Mouse (Mus musculus) hindbrain, embryonic 10.5 days (tissue): ENCODE results near the gene Slc24a3. TPM values are rescaled to one million over a fixed set of nuclear protein-coding genes. Genes with fewer than 3 reads are reported as not detected.

ENCODE experiments used
- DNase-seq: peaks from one replicate; pipeline ENCODE4 v3.0.0-alpha.2; 2017; ENCODE audit warnings: low spot score
- H3K27ac ChIP-seq: fragments of 300-500 bp; sonication (generic); 2 replicates; pipeline ENCODE4 v1.5.1; 2016; ENCODE audit warnings: mild to moderate bottlenecking, moderate library complexity
- H3K27me3 ChIP-seq: fragments of 300-500 bp; sonication (generic); 2 replicates; pipeline ENCODE4 v1.6.1; 2016; ENCODE audit warnings: mild to moderate bottlenecking; ENCODE audit not compliant: poor library complexity, insufficient read depth, severe bottlenecking
- H3K36me3 ChIP-seq: fragments of 300-500 bp; sonication (generic); 2 replicates; pipeline ENCODE4 v1.6.1; 2016; ENCODE audit warnings: mild to moderate bottlenecking, moderate library complexity
- H3K4me1 ChIP-seq: fragments of 300-500 bp; sonication (generic); replicated peaks from 2 replicates; pipeline ENCODE4 v1.6.1; 2016; ENCODE audit warnings: mild to moderate bottlenecking
- H3K4me3 ChIP-seq: fragments of 300-500 bp; sonication (generic); 2 replicates; pipeline ENCODE4 v1.5.1; 2016; ENCODE audit warnings: mild to moderate bottlenecking, moderate library complexity
- H3K9me3 ChIP-seq: fragments of 300-500 bp; sonication (generic); 2 replicates; pipeline ENCODE4 v1.6.1; 2016; ENCODE audit warnings: mild to moderate bottlenecking, moderate library complexity
- WGBS: fragments of 180-500 bp; shearing (Covaris S2); methylation state at CpG from one replicate; pipeline ENCODE4 v1.1.7; 2016; 5-methylcytosine and 5-hydroxymethylcytosine counted together
- polyA plus RNA-seq: library from polyadenylated mRNA; unstranded; fragments of >200 nt; fragmentation: Nextera tagmentation; extraction: Ambion mirVana; gene quantifications from 2 replicates; pipeline ENCODE4 v1.2.1, GENCODE M21; 2016

Slc24a3 gene
- polyA plus RNA-seq, 1 experiment from 2014 or later = 1.2 TPM

- WGBS = 2% methylated on average over 38 of the region's 38 CpGs
- Histone ChIP-seq H3K36me3 (no peaks in the 10 kb centered on the region), H3K27ac (peak overlapping the region; percentile 96), H3K4me1 (peaks cover 22% of the 10 kb centered on the region), H3K27me3 (peaks cover 15% of the 10 kb centered on the region), H3K9me3 (no peaks in the 10 kb centered on the region), H3K4me3 (peak overlapping the region; percentile 78)
- DNase-seq = peak; percentile 72
These were observed 397 bp upstream of the Slc24a3 start for GRCm38 (mm10) chr2:145167051-145167663.

- H3K4me1 ChIP-seq = peaks cover 22% of the 10 kb centered on the region
- no peak for DNase-seq
- peak overlapping the region; percentile 78 for H3K4me3 ChIP-seq
- H3K9me3 ChIP-seq = no peaks in the 10 kb centered on the region
- no peaks in the 10 kb centered on the region for H3K36me3 ChIP-seq
- WGBS = 11% methylated on average over 10 of the region's 10 CpGs
- H3K27me3 ChIP-seq = peaks cover 15% of the 10 kb centered on the region
- peak overlapping the region; percentile 96 for H3K27ac ChIP-seq
These were observed 934 bp downstream of the Slc24a3 start for GRCm38 (mm10) chr2:145168405-145168971.

GRCm38 (mm10) chr2:145172978-145173655, 5.6 kb downstream of the Slc24a3 start:
- H3K4me3 ChIP-seq = no peak overlapping the region
- peaks cover 15% of the 10 kb centered on the region for H3K27me3 ChIP-seq
- no peak overlapping the region for H3K27ac ChIP-seq
- H3K4me1 ChIP-seq = peaks cover 7% of the 10 kb centered on the region
- no peaks in the 10 kb centered on the region for H3K9me3 ChIP-seq
- DNase-seq = no peak
- WGBS = 89% methylated on average over 4 of the region's 4 CpGs
- no peaks in the 10 kb centered on the region for H3K36me3 ChIP-seq

GRCm38 (mm10) chr2:145175036-145175435, 7.5 kb downstream of the Slc24a3 start:
- no peak for DNase-seq

GRCm38 (mm10) chr2:145182410-145182809, 14.9 kb downstream of the Slc24a3 start:
- Histone ChIP-seq H3K27ac (no peak overlapping the region), H3K4me1 (no peaks in the 10 kb centered on the region), H3K36me3 (no peaks in the 10 kb centered on the region), H3K27me3 (no peaks in the 10 kb centered on the region), H3K9me3 (no peaks in the 10 kb centered on the region), H3K4me3 (no peak overlapping the region)
- DNase-seq = no peak
- 61% methylated on average over 8 of the region's 8 CpGs for WGBS

More at GRCm38 (mm10) chr2:145175036-145175435, 7.5 kb downstream of the Slc24a3 start:
- H3K4me3 ChIP-seq = no peak overlapping the region
- H3K36me3 ChIP-seq = no peaks in the 10 kb centered on the region
- 89% methylated on average over 7 of the region's 7 CpGs for WGBS
- H3K27ac ChIP-seq = no peak overlapping the region
- H3K4me1 ChIP-seq = no peaks in the 10 kb centered on the region
- no peaks in the 10 kb centered on the region for H3K9me3 ChIP-seq
- peaks cover under 1% of the 10 kb centered on the region; the same call in 1 of the 2 replicates for H3K27me3 ChIP-seq

- no peak for DNase-seq
- H3K9me3 ChIP-seq = no peaks in the 10 kb centered on the region
- H3K4me3 ChIP-seq = no peak overlapping the region
- 85% methylated on average over 2 of the region's 2 CpGs for WGBS
- no peaks in the 10 kb centered on the region for H3K36me3 ChIP-seq
- no peak overlapping the region for H3K27ac ChIP-seq
- no peaks in the 10 kb centered on the region for H3K27me3 ChIP-seq
- H3K4me1 ChIP-seq = no peaks in the 10 kb centered on the region
These were observed 21.3 kb downstream of the Slc24a3 start for GRCm38 (mm10) chr2:145188828-145189227.

- no peaks in the 10 kb centered on the region for H3K27me3 ChIP-seq
- H3K9me3 ChIP-seq = no peaks in the 10 kb centered on the region
- H3K4me1 ChIP-seq = no peaks in the 10 kb centered on the region
- no peak overlapping the region for H3K4me3 ChIP-seq
- no peak for DNase-seq
- no peak overlapping the region for H3K27ac ChIP-seq
- WGBS = 73% methylated on average over 3 of the region's 3 CpGs
- H3K36me3 ChIP-seq = no peaks in the 10 kb centered on the region
These were observed 28.5 kb downstream of the Slc24a3 start for GRCm38 (mm10) chr2:145196043-145196442.

GRCm38 (mm10) chr2:145196501-145197042, 29.0 kb downstream of the Slc24a3 start:
- no peak overlapping the region for H3K4me3 ChIP-seq
- H3K9me3 ChIP-seq = no peaks in the 10 kb centered on the region
- H3K27ac ChIP-seq = no peak overlapping the region
- H3K36me3 ChIP-seq = no peaks in the 10 kb centered on the region
- H3K4me1 ChIP-seq = no peaks in the 10 kb centered on the region
- no peaks in the 10 kb centered on the region for H3K27me3 ChIP-seq
- whole genome bisulfite sequencing = 92% methylated on average over 7 of the region's 7 CpGs
- no peak for DNase-seq

GRCm38 (mm10) chr2:145197076-145197475, 29.5 kb downstream of the Slc24a3 start:
- Histone ChIP-seq H3K4me1 (no peaks in the 10 kb centered on the region), H3K36me3 (no peaks in the 10 kb centered on the region), H3K27ac (no peak overlapping the region), H3K4me3 (no peak overlapping the region), H3K27me3 (no peaks in the 10 kb centered on the region), H3K9me3 (no peaks in the 10 kb centered on the region)
- no peak for DNase-seq
- 97% methylated on average over 4 of the region's 4 CpGs for WGBS

GRCm38 (mm10) chr2:145213587-145213986, 46.0 kb downstream of the Slc24a3 start:
- Histone ChIP-seq H3K36me3 (no peaks in the 10 kb centered on the region), H3K27me3 (no peaks in the 10 kb centered on the region), H3K4me3 (no peak overlapping the region), H3K9me3 (no peaks in the 10 kb centered on the region), H3K27ac (no peak overlapping the region), H3K4me1 (no peaks in the 10 kb centered on the region)
- DNase-seq = no peak
- 95% methylated on average over 11 of the region's 11 CpGs for WGBS

GRCm38 (mm10) chr2:145214086-145214831, 46.7 kb downstream of the Slc24a3 start:
- Histone ChIP-seq H3K27me3 (no peaks in the 10 kb centered on the region), H3K4me1 (no peaks in the 10 kb centered on the region), H3K4me3 (no peak overlapping the region), H3K9me3 (no peaks in the 10 kb centered on the region), H3K36me3 (no peaks in the 10 kb centered on the region), H3K27ac (no peak overlapping the region)
- no peak for DNase-seq
- WGBS = 86% methylated on average over 8 of the region's 8 CpGs

- Histone ChIP-seq H3K4me1 (no peaks in the 10 kb centered on the region), H3K36me3 (no peaks in the 10 kb centered on the region), H3K4me3 (no peak overlapping the region), H3K27ac (no peak overlapping the region), H3K27me3 (no peaks in the 10 kb centered on the region), H3K9me3 (no peaks in the 10 kb centered on the region)
- WGBS = 88% methylated on average over 2 of the region's 2 CpGs
- no peak for DNase-seq
These were observed 49.0 kb downstream of the Slc24a3 start for GRCm38 (mm10) chr2:145216580-145216979.
